ENCODE assay signal across 10 mouse cellular contexts in the genomic region with DNA sequence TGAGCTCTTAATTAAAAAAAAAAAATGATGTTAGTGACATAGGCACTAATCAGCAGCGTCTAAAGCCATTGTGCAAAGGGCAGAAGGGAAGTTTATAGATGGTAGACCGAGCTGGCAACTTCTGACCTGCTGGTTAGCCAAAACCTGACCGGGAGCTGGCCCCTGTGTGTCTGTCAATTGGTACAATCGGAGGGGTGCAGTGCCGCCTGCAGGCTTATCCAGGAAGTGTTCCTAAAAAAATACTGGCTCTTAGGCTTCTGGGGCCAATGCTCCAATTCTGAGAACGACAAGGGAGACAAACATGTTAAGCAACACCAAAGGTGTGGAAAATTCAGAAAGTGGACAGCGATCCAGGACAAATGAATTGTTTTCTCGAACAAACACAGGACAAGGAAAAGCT. TPM values are rescaled to one million over a fixed set of nuclear protein-coding genes. Genes with fewer than 3 reads are reported as not detected.
A peak's percentile ranks its signal among the peaks of the same experiment; 100 is the strongest.
DNase-seq lines count a peak whose midpoint lies in the region; ATAC-seq and TF ChIP-seq lines count a peak whose summit lies in the region.
"Had no signal": no experiment of that assay in that cellular context is flagged by ENCODE, and none has a peak within 500 bp of the region (broad histone marks: within the 10 kb centered on the region; RNA-seq: fewer than 3 reads in every experiment).

No protein-coding gene starts in this region.

- no peak for DNase-seq in left cerebral cortex, adult 2 months (ENCODE audit: extremely low spot score in 1 of 2, low spot score in 2 of 2)
- DNase-seq in left cerebral cortex, adult 18-20 months (ENCODE audit: low spot score in 2 of 2) = no peak
- peak; percentile 12 for DNase-seq in MN1 (ENCODE audit: low spot score)
- DNase-seq in embryo, embryonic 11 days = peak; percentile 52
- DNase-seq in retina, postnatal 1 day = peak; percentile 44
- no peak for DNase-seq in left cerebral cortex, adult 8-10 months (ENCODE audit: low spot score in 2 of 2)

- TF ChIP-seq CTCF in left cerebral cortex, adult 2 months (IDR thresholded peaks at IDR 0.05) = peak; percentile 41

- no peak overlapping the region for H3K4me3 ChIP-seq in left cerebral cortex, adult 2 months
- H3K4me3 ChIP-seq: embryonic facial prominence, embryonic 15.5 days; limb, embryonic 15.5 days; stomach, embryonic 15.5 days had no signal

- no peak for ATAC-seq in erythroid progenitor cell, adult 5-6 weeks (replicated peaks; ENCODE audit: low FRiP score, poor library complexity, severe bottlenecking)

- intact Hi-C loops in left cerebral cortex, adult 2 months (cut with DNase I) = no loop called here

- H3K27ac ChIP-seq in left cerebral cortex, adult 2 months = no peak overlapping the region
- H3K27ac ChIP-seq: embryonic facial prominence, embryonic 15.5 days; limb, embryonic 15.5 days; stomach, embryonic 15.5 days had no signal

RNA-seq across cellular contexts. Expression of gene Egf, which starts 24.7 kb away (rescaled TPM):
- 1 to 10 TPM; 1.3 to 1.5 TPM for total RNA-seq in left cerebral cortex, adult 2 months (2021)
- total RNA-seq in left cerebral cortex, adult 18-20 months (2021) = 1 to 10 TPM in 1 of 2 experiments, under 1 TPM in 1; 0.82 to 1.3 TPM
- 0.42 TPM in 1 of 2 replicates, not detected in the other for total RNA-seq in erythroid progenitor cell, adult 5-6 weeks (2015; ENCODE audit: low replicate concordance)
- 2.4 and 4.0 TPM in 2 replicates for total RNA-seq in erythroid progenitor cell, adult 5-6 weeks (2017; ENCODE audit: low replicate concordance)
- total RNA-seq in left cerebral cortex, adult 8-10 months (2022) = 1 to 10 TPM; 1.8 to 2.7 (median 2.3) TPM

Comparison
In these comparisons a context has a peak if more than half of its experiments do, and no peak if none do; other contexts are left out.
1. DNase-seq: peak in MN1 (single experiment), embryo, embryonic 11 days (single experiment) and retina, postnatal 1 day (single experiment); none in left cerebral cortex, adult 2 months (0 of 2), left cerebral cortex, adult 18-20 months (0 of 2) and left cerebral cortex, adult 8-10 months (0 of 2).